Mouse (Mus musculus) thymus, adult 2 months (tissue): ENCODE results near the gene Usp18.

Source experiments
- CTCF ChIP-seq: fragments of 200-500 bp; IDR thresholded peaks from 2 replicates; pipeline ENCODE4 v1.5.1; 2012; ENCODE audit warnings: mild to moderate bottlenecking, control low read depth, low read length, moderate library complexity, borderline replicate concordance; ENCODE audit not compliant: control insufficient read depth, poor library complexity, insufficient read depth; ENCODE audit errors: extremely low read depth
- POLR2A ChIP-seq: fragments of 200-500 bp; IDR thresholded peaks from 2 replicates; pipeline ENCODE4 v1.6.1; 2012; ENCODE audit warnings: mild to moderate bottlenecking, low read length, control low read depth, moderate library complexity; ENCODE audit not compliant: control insufficient read depth, poor library complexity, insufficient read depth; ENCODE audit errors: extremely low read depth

DNA sequence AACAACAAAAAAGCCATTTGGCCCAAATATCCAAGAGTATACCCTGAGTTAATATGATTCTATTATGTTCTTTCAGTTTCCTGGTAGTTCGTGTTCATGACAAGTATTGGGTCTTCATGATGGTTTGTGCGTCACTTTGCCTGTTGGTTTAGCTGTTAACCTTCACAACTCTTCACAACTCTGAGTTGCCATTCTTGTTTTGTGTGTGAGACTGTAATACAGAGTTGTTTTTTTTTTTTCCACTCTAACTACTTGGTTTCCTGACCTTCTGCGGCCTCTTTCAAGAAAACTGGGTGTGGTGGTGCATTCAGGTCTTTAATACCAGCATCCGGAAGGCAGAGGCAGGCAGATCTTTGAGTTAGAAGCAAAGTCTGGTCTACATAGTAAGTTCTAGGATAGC, 7.5 kb upstream of the Usp18 start:
- TF ChIP-seq CTCF (no peak), POLR2A (no peak)
